Mouse (Mus musculus): ENCODE measurements at regions not wholly inside any gene's neighbourhood (a gene's known extent, or its start where the extent isn't known, plus 50 kb on each side); places are given as distances from the start of the nearest gene placed in this dataset.

GRCm38 (mm10) chr3:155246628-155247027 is 153.4 kb downstream of the Lrriq3 start:
- no peak for DNase-seq (ENCODE audit: low read depth, low spot score)

GRCm38 (mm10) chr3:155247124-155247523 is 153.9 kb downstream of the Lrriq3 start:
- DNase-seq (ENCODE audit: low read depth, low spot score), result no peak

GRCm38 (mm10) chr3:155247929-155248328 is 154.7 kb downstream of the Lrriq3 start:
- no peak for DNase-seq (ENCODE audit: low read depth, low spot score)

- no peak for DNase-seq (ENCODE audit: low read depth, low spot score)
Measured at GRCm38 (mm10) chr3:155250904-155251303, 157.7 kb downstream of the Lrriq3 start.

- DNase-seq (ENCODE audit: low read depth, low spot score), result no peak
Measured at GRCm38 (mm10) chr3:155298206-155298605, 205.0 kb downstream of the Lrriq3 start.

GRCm38 (mm10) chr3:155298724-155299123 is 205.5 kb downstream of the Lrriq3 start:
- no peak for DNase-seq (ENCODE audit: low read depth, low spot score)

- DNase-seq (ENCODE audit: low read depth, low spot score), result no peak
Measured at GRCm38 (mm10) chr3:155322322-155322721, 229.1 kb downstream of the Lrriq3 start.

GRCm38 (mm10) chr3:155329701-155330100 is 236.5 kb downstream of the Lrriq3 start:
- no peak for DNase-seq (ENCODE audit: low read depth, low spot score)

- no peak for DNase-seq (ENCODE audit: low read depth, low spot score)
Measured at GRCm38 (mm10) chr3:155349185-155349584, 256.0 kb downstream of the Lrriq3 start.

GRCm38 (mm10) chr3:155351636-155352035 is 258.4 kb downstream of the Lrriq3 start:
- DNase-seq (ENCODE audit: low read depth, low spot score), result peak; percentile 31

GRCm38 (mm10) chr3:155352277-155352802 is 259.1 kb downstream of the Lrriq3 start:
- DNase-seq (ENCODE audit: low read depth, low spot score), result peak; percentile 4

- no peak for DNase-seq (ENCODE audit: low read depth, low spot score)
Measured at GRCm38 (mm10) chr3:155360399-155360798, 267.2 kb downstream of the Lrriq3 start.

- DNase-seq (ENCODE audit: low read depth, low spot score), result peak; percentile 76
Measured at GRCm38 (mm10) chr3:155370716-155371115, 277.5 kb downstream of the Lrriq3 start.

- DNase-seq (ENCODE audit: low read depth, low spot score), result no peak
Measured at GRCm38 (mm10) chr3:155373591-155373990, 280.4 kb downstream of the Lrriq3 start.

- DNase-seq (ENCODE audit: low read depth, low spot score), result no peak
Measured at GRCm38 (mm10) chr3:155381910-155382309, 288.7 kb downstream of the Lrriq3 start.

GRCm38 (mm10) chr3:155382817-155383216 is 289.6 kb downstream of the Lrriq3 start:
- no peak for DNase-seq (ENCODE audit: low read depth, low spot score)

GRCm38 (mm10) chr3:155390666-155391065 is 297.4 kb downstream of the Lrriq3 start:
- DNase-seq (ENCODE audit: low read depth, low spot score), result peak; percentile 59

GRCm38 (mm10) chr3:155396134-155396533 is 302.9 kb downstream of the Lrriq3 start:
- DNase-seq (ENCODE audit: low read depth, low spot score), result no peak

- DNase-seq (ENCODE audit: low read depth, low spot score), result no peak
Measured at GRCm38 (mm10) chr3:155401763-155402162, 308.5 kb downstream of the Lrriq3 start.

GRCm38 (mm10) chr3:155408907-155409306 is 315.7 kb downstream of the Lrriq3 start:
- no peak for DNase-seq (ENCODE audit: low read depth, low spot score)

- DNase-seq (ENCODE audit: low read depth, low spot score), result no peak
Measured at GRCm38 (mm10) chr3:155409371-155409770, 316.1 kb downstream of the Lrriq3 start.

- DNase-seq (ENCODE audit: low read depth, low spot score), result no peak
Measured at GRCm38 (mm10) chr3:155409867-155410266, 316.6 kb downstream of the Lrriq3 start.

- no peak for DNase-seq (ENCODE audit: low read depth, low spot score)
Measured at GRCm38 (mm10) chr3:155459701-155460481, 366.7 kb downstream of the Lrriq3 start.
